Mouse (Mus musculus) intestine, postnatal 0 days (tissue): ENCODE measurements around the gene Egfl6. TPM values are rescaled to one million over a fixed set of nuclear protein-coding genes. Genes with fewer than 3 reads are reported as not detected.

Experiments
- ATAC-seq: fragments of 200-750 bp; cut with Nextera tagmentation; 2 replicates; pipeline ENCODE4 v1.8.0; 2017; ENCODE audit warnings: mild to moderate bottlenecking, moderate TSS enrichment, moderate library complexity
- H3K27ac ChIP-seq: fragments of 300-500 bp; sonication (generic); 2 replicates; pipeline ENCODE4 v1.5.1; 2014; ENCODE audit warnings: mild to moderate bottlenecking, low read depth, low read length, moderate library complexity
- H3K27me3 ChIP-seq: fragments of 300-500 bp; sonication (generic); replicated peaks from 2 replicates; pipeline ENCODE4 v1.6.1; 2014; ENCODE audit warnings: low read length, mixed read lengths; ENCODE audit not compliant: control insufficient read depth, insufficient read depth
- H3K36me3 ChIP-seq: fragments of 300-500 bp; sonication (generic); 2 replicates; pipeline ENCODE4 v1.6.1; 2014; ENCODE audit warnings: mild to moderate bottlenecking, moderate library complexity; ENCODE audit not compliant: control insufficient read depth, insufficient read depth
- H3K4me1 ChIP-seq: fragments of 300-500 bp; sonication (generic); replicated peaks from 2 replicates; pipeline ENCODE4 v1.6.1; 2014; ENCODE audit warnings: antibody characterized with exemption, low read length, mixed read lengths; ENCODE audit not compliant: control insufficient read depth, insufficient read depth
- H3K4me2 ChIP-seq: fragments of 300-500 bp; sonication (generic); replicated peaks from 2 replicates; pipeline ENCODE4 v1.6.1; 2014; ENCODE audit warnings: low read depth, mild to moderate bottlenecking, moderate library complexity
- H3K4me3 ChIP-seq: fragments of 300-500 bp; sonication (generic); 2 replicates; pipeline ENCODE4 v1.5.1; 2014; ENCODE audit warnings: low read depth, low read length
- H3K9ac ChIP-seq: fragments of 300-500 bp; sonication (generic); 2 replicates; pipeline ENCODE4 v1.6.1; 2014; ENCODE audit warnings: mild to moderate bottlenecking, low read depth, low read length
- H3K9me3 ChIP-seq: fragments of 300-500 bp; sonication (generic); 2 replicates; pipeline ENCODE4 v1.6.1; 2016; ENCODE audit warnings: mixed run types; ENCODE audit not compliant: control insufficient read depth
- CTCF ChIP-seq: sonication (generic); IDR thresholded peaks from 2 replicates; pipeline ENCODE4 v1.5.1; 2016; ENCODE audit warnings: low read depth, mild to moderate bottlenecking, control low read depth, antibody characterized with exemption, moderate library complexity
- WGBS: fragments of 180-500 bp; shearing (Covaris S2); extraction: QIAGEN DNeasy Blood & Tissue Kit; methylation state at CpG from one replicate; pipeline ENCODE4 v1.1.7; 2014; 5-methylcytosine and 5-hydroxymethylcytosine counted together
- polyA plus RNA-seq: library from polyadenylated mRNA; unstranded; fragments of >200 nt; fragmentation: Nextera tagmentation; extraction: Ambion mirVana; gene quantifications from 2 replicates; pipeline ENCODE4 v1.2.1, GENCODE M21; 2015

Egfl6 gene
- 0.83 and 0.97 TPM in 2 replicates for polyA plus RNA-seq

DNA sequence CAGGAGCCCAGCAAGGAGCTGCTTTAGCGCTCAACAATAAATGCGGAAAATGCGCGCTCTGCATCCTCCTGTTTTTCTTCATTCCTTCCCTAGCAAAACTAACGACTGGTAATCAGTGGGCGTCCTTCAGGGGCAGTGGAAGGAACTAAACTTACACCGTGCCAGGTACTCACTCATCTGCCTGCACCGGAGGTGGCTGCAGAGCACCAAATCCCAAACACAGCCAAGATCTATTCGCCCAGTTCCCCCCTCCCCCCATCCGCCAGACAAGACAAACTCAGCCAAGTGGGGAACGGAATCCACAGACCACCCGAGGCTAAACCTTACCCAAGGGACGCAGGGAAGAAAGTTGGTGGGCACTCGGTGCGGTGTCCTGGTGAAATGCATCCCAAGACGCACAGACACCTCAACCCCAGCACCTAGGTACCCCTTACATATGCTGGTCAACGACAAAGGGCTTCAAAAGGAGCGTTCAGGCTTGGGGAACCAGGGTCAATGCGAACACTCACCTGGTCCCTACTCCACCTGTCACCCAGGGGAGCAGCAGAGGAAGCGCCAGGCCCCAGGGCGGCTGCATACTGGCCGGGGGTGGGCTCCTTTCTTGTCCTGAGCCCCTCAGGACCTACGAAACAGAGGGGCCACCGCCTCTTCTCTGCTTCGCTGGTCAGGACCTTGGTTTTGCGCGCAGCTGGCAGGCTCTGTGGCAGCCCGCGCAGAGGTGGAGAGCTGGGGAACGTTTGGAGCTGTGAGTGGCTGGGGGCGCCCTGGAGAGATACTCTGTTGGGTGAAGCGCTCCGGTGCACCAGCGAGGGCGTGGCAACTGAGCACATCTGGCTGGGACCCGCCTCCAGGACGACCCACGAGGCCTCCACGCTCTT lies at the start of gene Egfl6:
Egfl6 (minus strand) TSS at position 774 of the 878 bp plus-strand sequence.
- 27% methylated on average over 39 of the region's 39 CpGs for WGBS
- H3K9ac ChIP-seq = no peak within 1 kb of the TSS

DNA sequence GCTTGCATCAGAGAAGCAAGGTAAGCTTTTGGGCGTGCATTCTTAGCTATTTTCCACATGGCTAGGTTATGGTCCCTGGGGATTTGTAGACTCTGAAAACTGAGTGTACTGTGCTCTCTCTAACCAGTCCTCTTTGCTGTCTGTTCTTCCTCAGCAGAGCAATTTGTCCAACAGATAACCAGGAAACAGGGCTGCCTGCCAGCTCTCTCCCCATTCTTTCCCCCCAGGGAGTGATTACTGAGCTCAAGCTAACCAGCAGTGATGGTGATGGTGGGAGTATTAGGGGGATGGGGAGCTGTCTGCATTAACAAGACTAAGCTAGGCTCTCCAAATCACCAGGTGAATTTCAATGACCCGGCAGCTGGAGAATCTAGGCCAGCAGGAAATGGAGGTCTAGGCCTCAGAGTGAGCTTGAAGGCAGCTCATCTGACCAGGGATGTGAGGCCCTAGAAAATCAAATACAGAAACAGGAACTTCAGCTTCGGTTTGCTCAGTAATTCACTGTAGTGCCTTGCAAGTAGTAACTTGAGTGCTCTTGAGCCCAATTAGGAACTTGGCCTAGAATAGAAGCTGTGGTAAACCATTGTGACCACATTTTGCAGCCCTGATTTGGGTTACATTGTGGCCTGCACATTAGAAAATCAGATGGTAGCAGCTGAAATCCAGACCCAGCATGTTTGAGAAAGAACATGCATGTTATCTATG lies 41.5 kb upstream of the Egfl6 start:
- Histone ChIP-seq H3K27me3 (no peaks in the 10 kb centered on the region), H3K27ac (no peak overlapping the region), H3K4me2 (no peak overlapping the region), H3K9me3 (no peaks in the 10 kb centered on the region), H3K9ac (no peak overlapping the region), H3K4me3 (no peak overlapping the region), H3K4me1 (no peaks in the 10 kb centered on the region), H3K36me3 (no peaks in the 10 kb centered on the region)
- TF ChIP-seq CTCF = no peak
- no peak for ATAC-seq
- WGBS = 68% methylated on average over 3 of the region's 3 CpGs

More for the DNA sequence above, at the start of gene Egfl6:
- TF ChIP-seq CTCF = no peak
- ATAC-seq = 0 out of 2 replicates have a peak, but pooled peaks have one; percentile 25
- Histone ChIP-seq H3K9me3 (no peaks in the 10 kb centered on the region), H3K36me3 (no peaks in the 10 kb centered on the region), H3K4me2 (peak within 1 kb of the TSS; percentile 66), H3K4me1 (no peaks in the 10 kb centered on the region), H3K4me3 (peak within 1 kb of the TSS; percentile 27), H3K27ac (no peak within 1 kb of the TSS), H3K27me3 (peaks cover 7% of the 10 kb centered on the region; the same call in 1 of the 2 replicates)

DNA sequence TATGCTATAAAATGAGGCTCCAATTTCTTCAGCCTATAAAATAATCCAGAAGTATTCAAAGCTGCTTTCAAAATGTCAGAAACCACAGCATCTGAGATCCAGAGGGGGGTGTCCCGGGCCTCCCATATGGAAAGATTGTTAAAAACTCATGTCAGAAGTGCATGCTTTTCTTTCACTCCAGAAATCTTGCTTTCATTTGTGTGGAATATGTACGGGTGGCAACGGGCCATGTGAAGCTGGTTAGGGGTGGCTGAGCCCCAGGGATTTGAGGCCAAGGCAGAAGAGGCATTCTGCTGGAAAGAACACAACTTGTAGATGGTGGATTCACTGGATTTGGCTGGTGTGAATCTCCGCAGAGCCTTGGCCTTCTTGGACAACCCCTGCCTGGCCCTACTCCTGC lies 40.7 kb upstream of the Egfl6 start:
- TF ChIP-seq CTCF = no peak
- Histone ChIP-seq H3K9me3 (no peaks in the 10 kb centered on the region), H3K36me3 (no peaks in the 10 kb centered on the region), H3K4me3 (no peak overlapping the region), H3K4me1 (no peaks in the 10 kb centered on the region), H3K9ac (no peak overlapping the region), H3K27ac (no peak overlapping the region), H3K4me2 (no peak overlapping the region), H3K27me3 (no peaks in the 10 kb centered on the region)
- WGBS = 81% methylated on average over 4 of the region's 4 CpGs
- no peak for ATAC-seq

DNA sequence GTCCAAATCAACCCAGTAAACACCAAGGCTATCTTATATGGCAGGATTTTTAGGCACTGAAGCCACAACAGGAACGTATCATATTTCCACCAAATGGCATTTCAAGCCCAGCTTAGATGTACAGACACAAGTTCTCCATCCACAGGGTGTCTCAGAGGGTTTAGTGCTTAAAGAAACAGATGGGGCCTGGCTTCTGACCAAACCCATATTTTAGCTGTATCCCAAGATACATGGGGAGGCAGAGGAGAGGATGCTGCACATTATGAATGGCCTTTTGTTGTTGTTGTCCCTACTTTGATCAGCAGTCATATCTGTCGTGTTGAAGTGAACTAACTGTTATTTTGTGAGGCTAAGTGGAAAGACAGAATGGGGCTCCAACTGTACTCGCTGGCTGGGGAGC lies 37.7 kb upstream of the Egfl6 start:
- no peak for TF ChIP-seq CTCF
- Histone ChIP-seq H3K36me3 (no peaks in the 10 kb centered on the region), H3K9me3 (no peaks in the 10 kb centered on the region), H3K27ac (no peak overlapping the region), H3K4me1 (no peaks in the 10 kb centered on the region), H3K4me3 (no peak overlapping the region), H3K4me2 (no peak overlapping the region), H3K9ac (no peak overlapping the region), H3K27me3 (no peaks in the 10 kb centered on the region)
- no peak for ATAC-seq
- WGBS = 65% methylated on average over 3 of the region's 3 CpGs

DNA sequence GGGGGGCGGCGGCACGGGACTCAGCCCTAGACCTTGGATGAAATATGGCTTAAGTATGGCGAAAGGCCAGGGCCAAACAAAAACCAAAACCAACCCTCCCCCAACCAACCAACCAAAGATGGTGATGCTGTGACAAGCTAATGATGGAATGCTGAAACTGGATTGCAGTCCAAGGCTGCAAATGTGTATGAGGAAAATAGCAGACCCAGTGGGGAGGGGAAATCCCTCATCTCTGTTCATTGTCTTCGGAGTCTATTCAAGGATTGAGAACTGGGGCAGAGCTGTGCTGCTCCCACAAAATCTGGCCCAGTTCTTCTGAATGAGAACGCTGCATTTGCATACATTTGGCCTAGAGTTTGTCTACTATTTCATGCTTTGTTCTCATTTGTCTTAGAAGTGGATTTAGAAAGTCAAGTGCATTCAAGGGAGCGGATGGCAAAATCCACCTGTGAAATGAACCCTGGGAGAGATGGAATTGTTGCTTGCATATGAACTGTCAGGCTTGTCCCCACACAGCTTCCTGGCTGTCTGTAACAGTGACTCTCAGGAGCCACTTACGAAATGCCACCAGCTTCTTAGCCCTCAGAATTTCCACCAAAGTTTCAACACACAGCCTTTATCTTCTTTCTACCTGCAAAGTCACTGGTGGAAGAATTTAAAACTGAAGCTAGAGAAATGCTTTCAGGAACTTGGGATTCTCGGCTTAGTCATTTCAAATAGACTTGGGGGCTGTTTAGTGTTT lies 36.2 kb upstream of the Egfl6 start:
- no peak for TF ChIP-seq CTCF
- ATAC-seq = no peak
- Histone ChIP-seq H3K4me3 (no peak overlapping the region), H3K4me1 (no peaks in the 10 kb centered on the region), H3K4me2 (no peak overlapping the region), H3K9me3 (no peaks in the 10 kb centered on the region), H3K27me3 (no peaks in the 10 kb centered on the region), H3K9ac (no peak overlapping the region), H3K27ac (no peak overlapping the region), H3K36me3 (no peaks in the 10 kb centered on the region)
- WGBS = 61% methylated on average over 9 of the region's 9 CpGs

DNA sequence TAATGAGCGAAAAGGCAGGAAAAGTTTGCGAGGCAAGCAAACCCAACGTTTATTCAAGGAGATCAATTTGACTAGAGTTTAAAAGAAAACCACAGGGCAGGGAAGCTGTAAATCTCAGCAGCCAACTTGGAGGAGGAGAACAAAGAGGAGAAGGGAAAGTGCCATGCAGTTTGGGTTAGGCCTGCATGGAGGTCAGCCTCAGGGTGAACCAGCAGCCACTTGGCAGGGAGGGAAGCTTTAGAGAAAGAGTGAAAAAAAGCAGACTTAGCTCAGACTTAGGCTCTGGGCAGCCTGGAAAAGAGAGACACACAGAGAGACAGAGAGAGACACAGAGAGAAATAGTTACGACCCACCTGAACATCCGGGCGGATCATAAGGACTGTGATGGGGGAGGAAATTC lies 35.4 kb upstream of the Egfl6 start:
- peak overlapping the region; percentile 53 for H3K4me2 ChIP-seq
- no peaks in the 10 kb centered on the region for H3K4me1 ChIP-seq
- TF ChIP-seq CTCF = no peak
- no peak for ATAC-seq
- 0 out of 2 replicates have a peak overlapping the region, but pooled peaks have one; percentile 7 for H3K9ac ChIP-seq
- no peaks in the 10 kb centered on the region for H3K9me3 ChIP-seq
- H3K27me3 ChIP-seq = no peaks in the 10 kb centered on the region; the same call in 1 of the 2 replicates
- H3K27ac ChIP-seq = no peak overlapping the region
- H3K4me3 ChIP-seq = no peak overlapping the region
- H3K36me3 ChIP-seq = no peaks in the 10 kb centered on the region
- WGBS = 40% methylated on average over 6 of the region's 6 CpGs
